Mouse (Mus musculus): ENCODE results near the gene Yap1.

DNA sequence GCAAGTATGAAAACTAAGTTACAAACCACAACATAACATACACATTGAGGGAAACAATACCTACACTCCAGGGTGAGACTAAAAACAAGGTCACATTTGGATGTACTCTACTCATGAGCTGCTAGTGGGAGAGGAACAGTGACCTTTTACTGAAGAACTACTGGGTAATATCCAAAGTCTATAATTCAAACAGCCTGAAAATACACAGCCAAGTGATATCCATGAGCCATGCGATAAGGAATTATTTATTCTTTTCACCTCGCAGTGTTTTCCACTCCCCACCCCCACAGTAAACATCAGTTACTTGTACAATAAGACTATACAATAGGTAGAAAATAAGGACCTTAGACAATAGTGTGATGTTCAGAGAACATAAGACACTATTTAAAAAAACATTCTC lies 24.2 kb downstream of the Yap1 start:
- TF ChIP-seq POLR2A (IDR thresholded peaks at IDR 0.05; ENCODE audit: low read depth, low read length), result no peak
- no peak for TF ChIP-seq CTCF (IDR thresholded peaks at IDR 0.05; ENCODE audit: extremely low read depth, insufficient read depth, insufficient read length, insufficient replicate concordance)
